Mouse (Mus musculus): ENCODE measurements around the gene Decr2.
"Not testable (repeated sequence)": the region's sequence is repeated elsewhere in the genome, so short reads cannot be mapped to it uniquely, and the experiment has no call there.

Decr2 gene

GRCm38 (mm10) chr17:26089905-26090632 is at the start of gene Decr2:
TSS of gene Decr2 (minus strand) at chr17:26090337.
- DNase-seq (ENCODE audit: low spot score): peak; percentile 62

GRCm38 (mm10) chr17:26138901-26139381 is 48.8 kb upstream of the Decr2 start:
- no peak for DNase-seq (ENCODE audit: low spot score)

- peak; percentile 74 for DNase-seq (ENCODE audit: low spot score)
Observed at GRCm38 (mm10) chr17:26138239-26138836, 48.2 kb upstream of the Decr2 start, which contains the start of gene Axin1. TSS of gene Axin1 (plus strand) at chr17:26138688.

GRCm38 (mm10) chr17:26137751-26138130 is 47.6 kb upstream of the Decr2 start:
- DNase-seq (ENCODE audit: low spot score): no peak

- no peak for DNase-seq (ENCODE audit: low spot score)
Observed at GRCm38 (mm10) chr17:26137106-26137750, 47.1 kb upstream of the Decr2 start.

GRCm38 (mm10) chr17:26131856-26132853 is 42.0 kb upstream of the Decr2 start:
- DNase-seq (ENCODE audit: low spot score): no peak

- no peak for DNase-seq (ENCODE audit: low spot score)
Observed at GRCm38 (mm10) chr17:26131062-26131732, 41.1 kb upstream of the Decr2 start.

- no peak for DNase-seq (ENCODE audit: low spot score)
Observed at GRCm38 (mm10) chr17:26125226-26125625, 35.1 kb upstream of the Decr2 start.

- DNase-seq (ENCODE audit: low spot score): no peak
Observed at GRCm38 (mm10) chr17:26124560-26124959, 34.4 kb upstream of the Decr2 start.

GRCm38 (mm10) chr17:26123267-26123684 is 33.1 kb upstream of the Decr2 start, which contains the start of gene Mrpl28:
TSS of gene Mrpl28 (plus strand) at chr17:26123500.
- DNase-seq (ENCODE audit: low spot score): peak; percentile 72

GRCm38 (mm10) chr17:26122431-26123140 is 32.4 kb upstream of the Decr2 start:
- DNase-seq (ENCODE audit: low spot score): no peak

GRCm38 (mm10) chr17:26119766-26120710 is 29.9 kb upstream of the Decr2 start:
- no peak for DNase-seq (ENCODE audit: low spot score)

GRCm38 (mm10) chr17:26116503-26117258 is 26.5 kb upstream of the Decr2 start:
- DNase-seq (ENCODE audit: low spot score): no peak

- DNase-seq (ENCODE audit: low spot score): no peak
Observed at GRCm38 (mm10) chr17:26115956-26116487, 25.9 kb upstream of the Decr2 start.

GRCm38 (mm10) chr17:26115205-26115898 is 25.2 kb upstream of the Decr2 start:
- no peak for DNase-seq (ENCODE audit: low spot score)

- not testable (repeated sequence) for DNase-seq (ENCODE audit: low spot score)
Observed at GRCm38 (mm10) chr17:26114461-26114860, 24.3 kb upstream of the Decr2 start.

GRCm38 (mm10) chr17:26114061-26114460 is 23.9 kb upstream of the Decr2 start:
- no peak for DNase-seq (ENCODE audit: low spot score)
